ENCODE assay signal across 8 mouse cellular contexts in the genomic region with DNA sequence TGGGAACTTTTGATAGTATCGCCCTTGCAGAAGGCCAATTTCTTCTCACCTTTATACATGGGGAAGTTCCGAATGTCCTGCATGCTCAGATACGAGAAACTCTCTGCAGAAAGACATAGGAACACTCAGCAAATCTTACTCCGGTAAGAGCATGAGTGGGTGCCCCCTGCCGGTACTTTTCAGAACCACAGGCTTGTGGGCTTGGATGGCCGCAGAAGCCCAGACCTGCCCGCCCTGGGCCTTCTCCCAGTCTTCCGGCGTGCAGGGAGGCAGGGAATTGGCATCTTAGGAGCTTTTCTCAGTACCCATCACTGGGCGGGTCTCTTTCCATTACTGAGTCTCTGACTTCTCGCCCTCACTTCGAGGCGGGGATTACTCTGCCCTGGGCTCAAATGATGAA. TPM values are rescaled to one million over a fixed set of nuclear protein-coding genes. Genes with fewer than 3 reads are reported as not detected.
DNase-seq lines count a peak whose midpoint lies in the region; ATAC-seq and TF ChIP-seq lines count a peak whose summit lies in the region.

No protein-coding gene starts in this region.

- 3% methylated on average over 13 of the region's 13 CpGs for WGBS in forebrain, embryonic 11.5 days
- WGBS in liver, postnatal 0 days (ENCODE audit: insufficient replicate concordance): under 1% methylated on average over 13 of the region's 13 CpGs
- 2% methylated on average over 13 of the region's 13 CpGs for WGBS in neural tube, embryonic 15.5 days

- H3K27ac ChIP-seq in forebrain, embryonic 11.5 days (ENCODE audit: low read depth, low read length): no peak overlapping the region
- H3K27ac ChIP-seq in liver, postnatal 0 days (ENCODE audit: low read depth): no peak overlapping the region
- no peak overlapping the region for H3K27ac ChIP-seq in neural tube, embryonic 15.5 days (replicated peaks)

- H3K4me3 ChIP-seq in forebrain, embryonic 11.5 days (ENCODE audit: low read depth, low read length): no peak overlapping the region
- no peak overlapping the region for H3K4me3 ChIP-seq in liver, postnatal 0 days (ENCODE audit: low read depth, low read length)
- no peak overlapping the region for H3K4me3 ChIP-seq in neural tube, embryonic 15.5 days (replicated peaks)

- H3K9ac ChIP-seq in forebrain, embryonic 11.5 days (ENCODE audit: low read length): no peak overlapping the region
- H3K9ac ChIP-seq in liver, postnatal 0 days (replicated peaks): no peak overlapping the region
- H3K9ac ChIP-seq in neural tube, embryonic 15.5 days (replicated peaks): no peak overlapping the region

- H3K4me2 ChIP-seq in forebrain, embryonic 11.5 days (ENCODE audit: low read depth, low read length, severe bottlenecking): no peak overlapping the region
- no peak overlapping the region for H3K4me2 ChIP-seq in liver, postnatal 0 days (ENCODE audit: low read depth, low read length)
- peak overlapping the region; percentile 27; the same call in 1 of the 2 replicates for H3K4me2 ChIP-seq in neural tube, embryonic 15.5 days

- ATAC-seq in forebrain, embryonic 11.5 days (replicated peaks; ENCODE audit: low FRiP score): peak; percentile 14; the same call in 1 of the 2 replicates
- peak; percentile 44; the same call in 1 of the 2 replicates for ATAC-seq in liver, postnatal 0 days
- peak; percentile 66; the same call in 1 of the 2 replicates for ATAC-seq in neural tube, embryonic 15.5 days (ENCODE audit: low FRiP score)

- no peaks in the 10 kb centered on the region for H3K36me3 ChIP-seq in forebrain, embryonic 11.5 days (ENCODE audit: control insufficient read depth, insufficient read depth, low read length)
- no peaks in the 10 kb centered on the region for H3K36me3 ChIP-seq in liver, postnatal 0 days (replicated peaks; ENCODE audit: insufficient read depth, low read length)
- H3K36me3 ChIP-seq in neural tube, embryonic 15.5 days: no peaks in the 10 kb centered on the region

- intact Hi-C loops in heart, postnatal 10 days (cut with DNase I): loop anchor here (1.0 kb wide), 1 partner anchor 81 kb away; no protein-coding TSS in a partner anchor

- peaks cover 9% of the 10 kb centered on the region for H3K4me1 ChIP-seq in forebrain, embryonic 11.5 days (replicated peaks; ENCODE audit: control insufficient read depth, insufficient read depth, low read length)
- 0 out of 2 replicates have a peak, but pooled peaks cover 8% of the 10 kb centered on the region for H3K4me1 ChIP-seq in liver, postnatal 0 days (ENCODE audit: insufficient read depth)
- peaks cover 13% of the 10 kb centered on the region for H3K4me1 ChIP-seq in neural tube, embryonic 15.5 days

- TF ChIP-seq EP300 in liver, postnatal 0 days (IDR thresholded peaks at IDR 0.05; ENCODE audit: low read depth): no peak

- DNase-seq in CD8-positive naive resting alpha-beta T cell, adult 2 months (ENCODE audit: low read depth in 2 of 2, low spot score in 2 of 2): peak; percentile 66 to 74
- peak; percentile 26 for DNase-seq in c-Kit-negative CD71-positive TER-119-positive erythroid progenitor cells, embryonic 14.5 days (ENCODE audit: low read depth, low spot score)
- peak; percentile 94 for DNase-seq in forebrain, embryonic 11.5 days (ENCODE audit: low spot score)
- DNase-seq in heart, postnatal 10 days: peak; percentile 80 to 91
- peak; percentile 84 to 95 for DNase-seq in kidney, postnatal 36 days
- DNase-seq in liver, postnatal 0 days: peak; percentile 86
- DNase-seq in testis, postnatal 14 days (ENCODE audit: low spot score): peak; percentile 74

- peaks cover 32% of the 10 kb centered on the region for H3K27me3 ChIP-seq in forebrain, embryonic 11.5 days (ENCODE audit: control insufficient read depth, insufficient read depth, low read length)
- peaks cover 20% of the 10 kb centered on the region for H3K27me3 ChIP-seq in liver, postnatal 0 days (ENCODE audit: insufficient read depth, low read length)
- H3K27me3 ChIP-seq in neural tube, embryonic 15.5 days (replicated peaks): peaks cover 74% of the 10 kb centered on the region

- no peaks in the 10 kb centered on the region for H3K9me3 ChIP-seq in forebrain, embryonic 11.5 days (ENCODE audit: control insufficient read depth, low read length)
- no peaks in the 10 kb centered on the region for H3K9me3 ChIP-seq in liver, postnatal 0 days (ENCODE audit: low read length)
- H3K9me3 ChIP-seq in neural tube, embryonic 15.5 days (replicated peaks): no peaks in the 10 kb centered on the region

- peak; percentile 81 for TF ChIP-seq CTCF in liver, postnatal 0 days (IDR thresholded peaks at IDR 0.05; ENCODE audit: low read depth)

RNA-seq across cellular contexts. Expression of gene Faah, which starts 33.6 kb away (rescaled TPM):
- polyA plus RNA-seq in forebrain, embryonic 11.5 days (2014; fragmentation: Nextera tagmentation; extraction: Ambion mirVana): 1.2 and 1.7 TPM in 2 replicates
- under 1 TPM; 0.60 to 0.94 TPM for total RNA-seq in heart, postnatal 10 days (2021)
- 31.4 and 34.2 TPM in 2 replicates for polyA plus RNA-seq in liver, postnatal 0 days (2015; fragmentation: Nextera tagmentation; extraction: Ambion mirVana)
- polyA plus RNA-seq in neural tube, embryonic 15.5 days (2015; fragmentation: Nextera tagmentation; extraction: Ambion mirVana): 18.9 and 22.8 TPM in 2 replicates

RNA-seq across cellular contexts. Expression of gene Dmbx1, which starts 44.4 kb away (rescaled TPM):
- polyA plus RNA-seq in forebrain, embryonic 11.5 days (2014; fragmentation: Nextera tagmentation; extraction: Ambion mirVana): 0.35 and 0.48 TPM in 2 replicates
- not detected for total RNA-seq in heart, postnatal 10 days (2021)
- not detected in 2 replicates for polyA plus RNA-seq in liver, postnatal 0 days (2015; fragmentation: Nextera tagmentation; extraction: Ambion mirVana)
- 1.2 and 2.1 TPM in 2 replicates for polyA plus RNA-seq in neural tube, embryonic 15.5 days (2015; fragmentation: Nextera tagmentation; extraction: Ambion mirVana)

Comparison
In these comparisons a context has a peak if more than half of its experiments do, and no peak if none do; other contexts are left out.
1. DNase-seq: peak in every context shown above with its lines; median percentile 94 in forebrain, embryonic 11.5 days; 90 in kidney, postnatal 36 days; 86 in liver, postnatal 0 days; 86 in heart, postnatal 10 days; 74 in testis, postnatal 14 days; 70 in CD8-positive naive resting alpha-beta T cell, adult 2 months; 26 in c-Kit-negative CD71-positive TER-119-positive erythroid progenitor cells, embryonic 14.5 days.
2. ATAC-seq: peak in every context shown above with its lines; median percentile 66 in neural tube, embryonic 15.5 days; 44 in liver, postnatal 0 days; 14 in forebrain, embryonic 11.5 days.